Mouse (Mus musculus): ENCODE measurements at regions not wholly inside any gene's neighbourhood (a gene's known extent, or its start where the extent isn't known, plus 50 kb on each side); places are given as distances from the start of the nearest gene placed in this dataset.

- TF ChIP-seq CTCF (IDR thresholded peaks at IDR 0.05; ENCODE audit: control insufficient read depth, insufficient read depth, low read length): no peak
- no peak for TF ChIP-seq POLR2A (IDR thresholded peaks at IDR 0.05; ENCODE audit: borderline replicate concordance, control insufficient read depth, low read depth, low read length)
Measured at GRCm38 (mm10) chr1:183514281-183514983, 96.4 kb downstream of the Hhipl2 start.
